Mouse (Mus musculus): ENCODE results near the gene Gm8159. TPM values are rescaled to one million over a fixed set of nuclear protein-coding genes. Genes with fewer than 3 reads are reported as not detected.
"Not testable (repeated sequence)": the region's sequence is repeated elsewhere in the genome, so short reads cannot be mapped to it uniquely, and the experiment has no call there.

The Gm8159 gene
- not detected in 2 replicates for total RNA-seq (2021)
- long read RNA-seq = 0 reads

DNA sequence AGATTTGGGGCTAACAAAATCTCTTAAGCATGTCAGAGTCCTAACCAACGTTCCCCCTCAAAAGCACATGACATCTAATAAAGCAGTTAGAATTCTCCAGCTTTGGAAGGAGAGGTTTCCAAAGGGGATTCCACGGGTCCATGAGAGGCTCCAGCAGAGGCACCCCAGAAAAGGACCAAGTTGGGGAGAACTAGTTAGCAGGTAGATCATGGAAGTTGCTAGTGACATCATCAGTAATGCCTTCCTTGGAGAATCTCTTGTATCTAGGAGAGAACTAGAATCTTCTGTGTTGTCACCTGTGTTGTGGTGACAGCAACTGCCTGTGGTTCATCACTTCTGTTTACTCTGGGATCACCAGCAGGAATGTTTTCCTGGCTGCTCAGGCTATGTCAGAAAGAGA is at the start of gene Gm8159:
TSS of gene Gm8159 (plus strand) at position 301 of the 400 bp plus-strand sequence.
- DNase-seq = not testable (repeated sequence)

DNA sequence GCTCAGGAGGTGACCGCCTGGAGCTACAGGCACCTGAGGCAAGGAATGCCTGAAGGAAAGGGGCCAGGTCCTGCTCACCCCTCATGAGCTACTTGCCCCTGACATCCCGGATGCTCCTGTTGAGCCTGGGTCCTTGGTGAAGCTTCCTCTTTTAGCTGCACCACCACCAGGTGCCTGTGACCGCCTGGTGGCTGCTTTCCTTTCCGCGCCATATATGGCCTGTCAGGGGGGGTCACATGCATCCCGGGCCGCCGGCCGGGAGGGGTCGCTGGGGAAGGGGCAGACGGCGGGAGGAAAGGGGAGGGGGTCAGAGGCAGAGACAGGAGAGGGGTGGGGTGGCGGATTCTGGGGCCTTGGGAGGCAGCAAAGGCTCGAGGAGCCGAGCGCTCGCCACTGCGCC is 17.2 kb downstream of the Gm8159 start:
- not testable (repeated sequence) for DNase-seq

GRCm38 (mm10) chr14:4650324-4650723 is 18.2 kb downstream of the Gm8159 start:
- not testable (repeated sequence) for DNase-seq

DNA sequence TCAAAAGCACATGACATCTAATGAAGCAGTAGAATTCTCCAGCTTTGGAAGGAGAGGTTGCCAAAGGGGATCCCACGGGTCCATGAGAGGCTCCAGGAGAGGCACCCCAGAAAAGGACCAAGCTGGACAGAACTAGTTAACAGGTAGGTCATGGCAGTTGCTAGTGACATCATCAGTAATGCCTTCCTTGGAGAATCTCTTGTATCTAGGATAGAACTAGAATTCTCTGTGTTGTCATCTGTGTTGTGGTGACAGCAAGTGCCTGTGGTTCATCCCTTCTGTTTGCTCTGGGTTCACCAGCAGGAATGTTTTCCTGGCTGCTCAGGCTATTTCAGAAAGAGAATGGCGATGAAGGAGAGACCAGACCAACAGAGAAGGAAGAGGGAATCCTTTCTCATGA is 31.7 kb downstream of the Gm8159 start, which contains the start of gene Gm3239:
TSS of gene Gm3239 (plus strand) at position 301 of the 400 bp plus-strand sequence.
- DNase-seq = not testable (repeated sequence)

Other genes with a start within 250 kb of the Gm8159 start
- not detected in 2 replicates for gene Gm3159, start 234.8 kb upstream of the Gm8159 start, total RNA-seq (2021)
- gene Gm3164, start 216.9 kb upstream of the Gm8159 start, total RNA-seq (2021) = 0.18 TPM in 1 of 2 replicates, not detected in the other
- not detected in 2 replicates for gene Gm3173, start 201.4 kb upstream of the Gm8159 start, total RNA-seq (2021)
- not detected in 2 replicates for gene Gm3182, start 150.6 kb upstream of the Gm8159 start, total RNA-seq (2021)
- gene Gm3047, start 76.9 kb upstream of the Gm8159 start, total RNA-seq (2021) = not detected in 2 replicates
- gene Gm3239, start 31.8 kb downstream of the Gm8159 start, total RNA-seq (2021) = not detected in 2 replicates
- not detected in 2 replicates for gene Gm7876, start 76.9 kb downstream of the Gm8159 start, total RNA-seq (2021)
- not detected in 2 replicates for gene Gm3252, start 94.4 kb downstream of the Gm8159 start, total RNA-seq (2021)
- gene Gm9602, start 144.0 kb downstream of the Gm8159 start, total RNA-seq (2021) = not detected in 2 replicates
- gene Gm3269, start 205.8 kb downstream of the Gm8159 start, total RNA-seq (2021) = not detected in 2 replicates
- gene Gm3264, start 223.2 kb downstream of the Gm8159 start, total RNA-seq (2021) = 0.97 TPM in 1 of 2 replicates, not detected in the other

Data from adrenal gland, postnatal 25 days (tissue).